Mouse (Mus musculus) midbrain, embryonic 12.5 days (tissue): ENCODE results near the gene 1110065P20Rik. TPM values are rescaled to one million over a fixed set of nuclear protein-coding genes. Genes with fewer than 3 reads are reported as not detected.
A peak's percentile ranks its signal among the peaks of the same experiment; 100 is the strongest.

ENCODE experiments used
- ATAC-seq: fragments of 200-750 bp; cut with Nextera tagmentation; 2 replicates; pipeline ENCODE4 v1.8.0; 2017; ENCODE audit warnings: low read depth, moderate TSS enrichment, moderate library complexity; ENCODE audit not compliant: low FRiP score
- H3K27ac ChIP-seq: fragments of 300-500 bp; sonication (generic); replicated peaks from 2 replicates; pipeline ENCODE4 v1.5.1; 2016; ENCODE audit warnings: mild to moderate bottlenecking
- H3K27me3 ChIP-seq: fragments of 300-500 bp; sonication (generic); 2 replicates; pipeline ENCODE4 v1.6.1; 2016; ENCODE audit warnings: mild to moderate bottlenecking
- H3K36me3 ChIP-seq: fragments of 300-500 bp; sonication (generic); 2 replicates; pipeline ENCODE4 v1.6.1; 2016
- H3K4me1 ChIP-seq: fragments of 300-500 bp; sonication (generic); 2 replicates; pipeline ENCODE4 v1.6.1; 2016
- H3K4me2 ChIP-seq: fragments of 300-500 bp; sonication (generic); replicated peaks from 2 replicates; pipeline ENCODE4 v1.6.1; 2016; ENCODE audit warnings: mild to moderate bottlenecking, moderate library complexity
- H3K4me3 ChIP-seq: fragments of 300-500 bp; sonication (generic); 2 replicates; pipeline ENCODE4 v1.5.1; 2016; ENCODE audit warnings: mild to moderate bottlenecking
- H3K9ac ChIP-seq: fragments of 300-500 bp; sonication (generic); replicated peaks from 2 replicates; pipeline ENCODE4 v1.6.1; 2016; ENCODE audit warnings: mild to moderate bottlenecking, moderate library complexity
- H3K9me3 ChIP-seq: fragments of 300-500 bp; sonication (generic); 2 replicates; pipeline ENCODE4 v1.6.1; 2016; ENCODE audit warnings: mild to moderate bottlenecking
- WGBS: fragments of 180-500 bp; shearing (Covaris S2); methylation state at CpG from one replicate; pipeline ENCODE4 v1.1.7; 2016; 5-methylcytosine and 5-hydroxymethylcytosine counted together
- polyA plus RNA-seq: library from polyadenylated mRNA; unstranded; fragments of >200 nt; fragmentation: Nextera tagmentation; extraction: Ambion mirVana; gene quantifications from 2 replicates; pipeline ENCODE4 v1.2.1, GENCODE M21; 2016

1110065P20Rik gene
- polyA plus RNA-seq, result 69.1 and 72.4 TPM in 2 replicates

DNA sequence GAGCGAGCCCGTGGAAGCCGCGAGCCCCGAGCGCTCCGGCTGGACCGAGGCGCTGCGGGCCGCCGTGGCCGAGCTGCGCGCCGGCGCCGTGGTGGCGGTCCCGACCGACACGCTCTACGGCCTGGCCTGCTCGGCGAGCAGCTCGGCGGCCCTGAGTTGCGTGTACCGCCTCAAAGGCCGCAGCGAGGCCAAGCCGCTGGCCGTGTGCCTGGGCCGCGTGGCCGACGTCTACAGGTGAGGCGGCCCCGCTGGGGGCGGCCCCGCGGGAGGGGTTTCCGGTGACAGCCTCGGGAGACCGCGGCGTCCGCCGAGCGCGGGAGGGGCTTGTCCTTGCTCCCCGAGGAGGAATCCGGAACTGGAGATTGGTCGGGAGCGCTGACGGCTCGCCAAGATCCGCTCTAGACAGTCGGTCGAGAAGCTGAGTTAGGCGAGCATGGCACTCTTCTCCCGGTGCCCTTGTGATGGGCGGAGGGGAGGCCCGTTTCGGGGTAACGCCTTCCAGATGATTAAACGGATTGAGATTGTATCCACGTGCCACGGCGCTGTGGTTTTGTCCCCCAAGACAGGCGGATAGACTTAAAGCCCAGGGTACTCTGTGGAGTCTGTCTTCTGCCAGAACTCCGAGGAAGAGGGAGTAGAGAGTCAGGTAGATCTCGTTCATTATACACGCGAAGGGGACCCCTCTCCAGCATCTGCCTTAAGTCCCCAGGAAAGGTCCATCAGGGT lies at the start of gene 1110065P20Rik:
1110065P20Rik (minus strand) TSS at position 264 of the 726 bp plus-strand sequence.
- H3K9ac ChIP-seq, result peak within 1 kb of the TSS; percentile 87
- H3K4me2 ChIP-seq, result peak within 1 kb of the TSS; percentile 92
- H3K4me3 ChIP-seq, result peak within 1 kb of the TSS; percentile 100
- H3K9me3 ChIP-seq, result no peaks in the 10 kb centered on the region
- H3K27ac ChIP-seq, result peak within 1 kb of the TSS; percentile 96
- H3K36me3 ChIP-seq, result peaks cover 27% of the 10 kb centered on the region
- WGBS, result 1% methylated on average over 64 of the region's 75 CpGs
- no peaks in the 10 kb centered on the region for H3K27me3 ChIP-seq
- H3K4me1 ChIP-seq, result peaks cover 27% of the 10 kb centered on the region
- peak; percentile 31 for ATAC-seq

DNA sequence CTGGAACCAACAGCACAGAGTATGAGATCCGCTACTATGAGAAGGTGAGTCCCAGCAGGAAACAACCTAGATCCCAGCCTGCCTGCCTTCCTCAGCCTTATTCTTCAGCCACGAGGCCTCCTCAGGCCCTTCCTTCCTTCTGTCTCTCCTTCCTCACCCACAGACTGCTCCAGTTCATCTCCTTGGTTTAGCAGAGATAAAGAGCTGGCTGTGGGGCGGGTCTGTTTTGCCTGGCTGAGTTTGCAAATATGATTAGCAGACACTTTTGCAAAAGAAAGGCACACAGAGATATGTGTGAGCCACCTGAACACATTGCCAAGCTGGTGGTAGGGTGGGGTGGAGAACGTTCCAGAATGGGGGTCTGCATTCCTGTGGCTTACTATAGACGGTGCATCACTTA lies 48.9 kb upstream of the 1110065P20Rik start:
- Histone ChIP-seq H3K9ac (no peak overlapping the region), H3K27me3 (peaks cover 28% of the 10 kb centered on the region), H3K36me3 (no peaks in the 10 kb centered on the region), H3K27ac (peak overlapping the region; percentile 54), H3K9me3 (no peaks in the 10 kb centered on the region), H3K4me3 (no peak overlapping the region), H3K4me1 (peaks cover 38% of the 10 kb centered on the region), H3K4me2 (no peak overlapping the region)
- no peak for ATAC-seq
- 61% methylated on average over 5 of the region's 5 CpGs for WGBS

DNA sequence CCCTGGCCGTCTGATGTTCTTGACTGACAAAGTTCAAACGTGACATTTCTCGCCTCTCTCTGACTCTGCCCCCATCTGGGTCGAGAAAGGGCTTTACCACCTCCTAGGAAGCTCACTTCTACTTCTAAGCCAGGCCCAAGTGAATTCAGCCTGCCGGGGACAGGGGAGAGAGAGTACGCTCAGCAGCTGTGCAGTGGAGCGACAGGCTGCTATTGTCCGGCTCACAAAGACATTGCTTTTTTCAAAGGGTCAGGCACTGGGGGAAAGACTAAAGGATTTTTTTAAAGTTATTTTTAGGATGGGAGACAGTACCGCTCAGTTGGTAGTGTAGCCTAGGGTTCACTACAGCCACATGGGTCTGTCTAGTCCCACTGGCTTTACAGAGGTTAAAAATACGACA lies 47.4 kb upstream of the 1110065P20Rik start:
- 11% methylated on average over 10 of the region's 10 CpGs for WGBS
- H3K9ac ChIP-seq, result no peak overlapping the region
- H3K27me3 ChIP-seq, result peaks cover 37% of the 10 kb centered on the region
- peak; percentile 58 for ATAC-seq
- H3K4me3 ChIP-seq, result no peak overlapping the region
- H3K27ac ChIP-seq, result peak overlapping the region; percentile 54
- no peaks in the 10 kb centered on the region for H3K36me3 ChIP-seq
- no peaks in the 10 kb centered on the region for H3K9me3 ChIP-seq
- H3K4me1 ChIP-seq, result peaks cover 49% of the 10 kb centered on the region
- H3K4me2 ChIP-seq, result no peak overlapping the region

DNA sequence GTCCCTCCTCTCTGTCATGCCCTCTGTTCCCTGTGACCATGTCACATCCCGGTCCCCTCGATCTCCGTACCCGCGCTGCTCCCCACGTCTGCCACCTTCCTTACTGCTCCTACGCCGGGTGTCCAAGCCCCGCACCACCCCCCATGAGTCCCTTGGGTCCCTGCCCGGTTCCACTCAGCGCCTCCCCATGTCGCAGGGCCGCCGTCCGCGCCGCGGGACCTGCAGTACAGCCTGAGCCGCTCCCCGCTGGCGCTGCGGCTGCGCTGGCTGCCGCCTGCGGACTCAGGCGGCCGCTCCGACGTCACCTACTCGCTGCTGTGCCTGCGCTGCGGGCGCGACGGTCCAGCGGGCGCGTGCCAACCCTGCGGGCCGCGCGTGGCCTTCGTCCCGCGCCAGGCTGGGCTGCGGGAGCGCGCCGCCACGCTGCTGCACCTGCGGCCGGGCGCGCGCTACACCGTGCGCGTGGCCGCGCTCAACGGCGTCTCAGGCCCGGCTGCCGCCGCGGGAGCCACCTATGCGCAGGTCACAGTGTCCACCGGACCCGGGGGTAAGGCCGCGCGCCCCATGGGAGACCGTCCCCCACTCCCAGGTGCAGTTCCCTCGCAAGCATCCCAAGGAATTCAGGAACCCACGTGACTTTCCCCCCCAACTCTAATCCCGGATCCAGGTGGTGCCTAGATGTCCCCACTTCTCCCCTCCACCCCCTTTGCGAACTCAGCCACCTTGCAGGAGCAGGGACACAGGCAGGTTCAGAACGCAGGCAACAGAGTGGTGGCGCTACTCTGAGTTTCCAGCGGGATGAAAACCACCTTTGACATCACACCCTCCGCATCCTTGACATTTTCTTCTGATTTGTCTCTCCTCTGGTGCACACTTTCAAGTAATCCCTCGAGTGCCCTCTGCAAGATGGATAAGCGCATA lies 43.8 kb upstream of the 1110065P20Rik start:
- WGBS, result 2% methylated on average over 49 of the region's 83 CpGs
- H3K9me3 ChIP-seq, result no peaks in the 10 kb centered on the region
- H3K4me1 ChIP-seq, result peaks cover 36% of the 10 kb centered on the region
- peak overlapping the region; percentile 55 for H3K9ac ChIP-seq
- H3K36me3 ChIP-seq, result no peaks in the 10 kb centered on the region
- peaks cover 63% of the 10 kb centered on the region for H3K27me3 ChIP-seq
- 0 out of 2 replicates have a peak overlapping the region, but pooled peaks have one; percentile 39 for H3K27ac ChIP-seq
- peak; percentile 59 for ATAC-seq
- peak overlapping the region; percentile 48 for H3K4me3 ChIP-seq
- H3K4me2 ChIP-seq, result peak overlapping the region; percentile 83

GRCm38 (mm10) chr4:124893769-124894168 lies 42.8 kb upstream of the 1110065P20Rik start:
- WGBS, result 26% methylated on average over 6 of the region's 6 CpGs
- Histone ChIP-seq H3K36me3 (no peaks in the 10 kb centered on the region), H3K27me3 (peaks cover 65% of the 10 kb centered on the region), H3K4me3 (no peak overlapping the region), H3K4me2 (peak overlapping the region; percentile 83), H3K9me3 (no peaks in the 10 kb centered on the region), H3K9ac (no peak overlapping the region), H3K4me1 (peaks cover 26% of the 10 kb centered on the region), H3K27ac (no peak overlapping the region)
- no peak; the same call in 1 of the 2 replicates for ATAC-seq

- Histone ChIP-seq H3K4me1 (peaks cover 18% of the 10 kb centered on the region), H3K4me2 (no peak overlapping the region), H3K36me3 (no peaks in the 10 kb centered on the region), H3K9ac (no peak overlapping the region), H3K27ac (no peak overlapping the region), H3K27me3 (peaks cover 67% of the 10 kb centered on the region), H3K9me3 (no peaks in the 10 kb centered on the region), H3K4me3 (no peak overlapping the region)
- WGBS, result 76% methylated on average over 5 of the region's 5 CpGs
- no peak for ATAC-seq
These were observed 39.8 kb upstream of the 1110065P20Rik start for GRCm38 (mm10) chr4:124890831-124891230.

GRCm38 (mm10) chr4:124889935-124890334 lies 38.9 kb upstream of the 1110065P20Rik start:
- H3K27me3 ChIP-seq, result peaks cover 64% of the 10 kb centered on the region
- no peaks in the 10 kb centered on the region for H3K36me3 ChIP-seq
- no peak overlapping the region for H3K4me3 ChIP-seq
- peaks cover 16% of the 10 kb centered on the region for H3K4me1 ChIP-seq
- no peak overlapping the region for H3K9ac ChIP-seq
- no peak overlapping the region for H3K27ac ChIP-seq
- 88% methylated on average over 2 of the region's 2 CpGs for WGBS
- no peak for ATAC-seq
- H3K9me3 ChIP-seq, result no peaks in the 10 kb centered on the region
- no peak overlapping the region for H3K4me2 ChIP-seq

GRCm38 (mm10) chr4:124888702-124889101 lies 37.7 kb upstream of the 1110065P20Rik start:
- Histone ChIP-seq H3K27me3 (peaks cover 63% of the 10 kb centered on the region), H3K36me3 (no peaks in the 10 kb centered on the region), H3K9ac (no peak overlapping the region), H3K27ac (no peak overlapping the region), H3K4me2 (no peak overlapping the region), H3K4me3 (no peak overlapping the region), H3K9me3 (no peaks in the 10 kb centered on the region), H3K4me1 (peaks cover 6% of the 10 kb centered on the region; the same call in 1 of the 2 replicates)
- WGBS, result 68% methylated on average over 7 of the region's 7 CpGs
- no peak for ATAC-seq

DNA sequence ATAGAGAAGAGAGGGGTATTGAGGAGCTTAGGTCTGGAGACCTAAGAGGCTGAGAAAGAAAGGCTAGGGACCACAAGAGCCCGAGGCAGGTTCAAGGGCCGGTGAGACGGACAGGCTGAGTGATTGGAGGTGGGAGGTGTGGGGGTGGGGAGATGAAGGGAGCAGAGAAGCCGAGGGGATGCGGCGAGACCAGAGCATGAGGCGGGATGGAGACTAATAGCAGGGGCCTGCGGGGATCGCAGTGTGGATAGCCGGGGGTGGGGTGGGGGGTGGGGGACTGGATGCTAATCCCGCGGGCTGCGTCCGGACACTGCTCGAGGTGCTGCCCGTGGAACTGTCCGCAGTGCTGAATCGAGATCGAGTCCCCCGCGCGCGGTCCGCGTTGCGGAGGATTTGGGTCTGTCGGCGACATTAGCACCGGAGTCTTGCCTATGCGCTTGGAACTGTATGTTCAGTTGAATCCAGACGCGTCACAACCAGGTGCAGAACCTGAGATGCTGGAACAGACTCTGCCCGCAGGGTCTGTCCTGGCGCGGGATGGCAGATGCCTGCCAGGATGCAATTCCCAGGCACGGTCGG lies 31.2 kb upstream of the 1110065P20Rik start:
- ATAC-seq, result peak; percentile 25
- Histone ChIP-seq H3K4me1 (peaks cover 31% of the 10 kb centered on the region), H3K27me3 (peaks cover 65% of the 10 kb centered on the region), H3K36me3 (no peaks in the 10 kb centered on the region), H3K4me2 (peak overlapping the region; percentile 77), H3K9me3 (no peaks in the 10 kb centered on the region), H3K4me3 (peak overlapping the region; percentile 58), H3K27ac (peak overlapping the region; percentile 83), H3K9ac (peak overlapping the region; percentile 53)
- under 1% methylated on average over 37 of the region's 37 CpGs for WGBS

DNA sequence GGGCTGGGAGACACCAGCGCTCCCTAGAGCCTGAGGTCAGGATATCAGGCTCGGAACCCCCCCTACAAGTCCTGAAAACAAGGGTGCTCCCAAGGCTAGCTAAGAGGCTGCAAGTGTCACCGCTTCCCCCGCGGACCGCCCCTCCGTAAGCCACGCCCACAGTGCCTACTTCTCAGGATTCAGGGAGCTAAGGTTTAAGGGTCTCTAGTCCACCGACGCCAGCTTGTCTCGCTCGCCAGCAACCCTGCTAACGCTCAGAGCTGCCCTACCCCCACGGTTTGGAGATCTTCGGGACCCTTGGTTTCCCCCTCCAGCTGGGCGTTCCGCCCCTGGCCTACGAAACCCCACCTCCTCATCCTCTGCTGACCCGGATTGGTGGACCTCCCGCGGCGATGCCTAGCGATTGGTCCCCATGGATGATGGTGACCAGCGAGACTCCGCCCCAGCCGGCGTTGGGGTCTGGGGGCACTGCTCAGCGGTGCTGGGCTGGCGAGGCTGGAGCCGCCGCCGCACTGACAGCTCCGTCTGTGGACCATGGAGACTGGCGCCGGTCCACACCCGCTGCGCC lies 30.4 kb upstream of the 1110065P20Rik start:
- H3K9ac ChIP-seq, result peak overlapping the region; percentile 53
- no peaks in the 10 kb centered on the region for H3K36me3 ChIP-seq
- WGBS, result 2% methylated on average over 37 of the region's 37 CpGs
- peak overlapping the region; percentile 77 for H3K4me2 ChIP-seq
- no peaks in the 10 kb centered on the region for H3K9me3 ChIP-seq
- ATAC-seq, result peak; percentile 97
- H3K4me1 ChIP-seq, result peaks cover 31% of the 10 kb centered on the region
- H3K4me3 ChIP-seq, result peak overlapping the region; percentile 58
- H3K27me3 ChIP-seq, result peaks cover 61% of the 10 kb centered on the region
- peak overlapping the region; percentile 83 for H3K27ac ChIP-seq

GRCm38 (mm10) chr4:124880599-124880998 lies 29.6 kb upstream of the 1110065P20Rik start, which contains the start of gene Epha10:
Gene Epha10 (plus strand): TSS chr4:124880899.
- Histone ChIP-seq H3K4me3 (peak within 1 kb of the TSS; percentile 58), H3K9me3 (no peaks in the 10 kb centered on the region), H3K27ac (peak within 1 kb of the TSS; percentile 83), H3K4me1 (peaks cover 31% of the 10 kb centered on the region), H3K4me2 (peak within 1 kb of the TSS; percentile 77), H3K9ac (peak within 1 kb of the TSS; percentile 53), H3K36me3 (no peaks in the 10 kb centered on the region), H3K27me3 (peaks cover 55% of the 10 kb centered on the region)
- ATAC-seq, result no peak
- 4% methylated on average over 11 of the region's 11 CpGs for WGBS
